Mouse (Mus musculus) lung, postnatal 10 days (tissue): ENCODE results near the gene Tbccd1.

Experiments used
- DNase-seq: peaks from one replicate; pipeline ENCODE4 v3.0.0; 2021

The Tbccd1 gene

GRCm38 (mm10) chr16:22856773-22857172, 696 bp downstream of the Tbccd1 start:
- DNase-seq = no peak

- no peak for DNase-seq
Measured at GRCm38 (mm10) chr16:22852709-22853108, 4.8 kb downstream of the Tbccd1 start.

DNA sequence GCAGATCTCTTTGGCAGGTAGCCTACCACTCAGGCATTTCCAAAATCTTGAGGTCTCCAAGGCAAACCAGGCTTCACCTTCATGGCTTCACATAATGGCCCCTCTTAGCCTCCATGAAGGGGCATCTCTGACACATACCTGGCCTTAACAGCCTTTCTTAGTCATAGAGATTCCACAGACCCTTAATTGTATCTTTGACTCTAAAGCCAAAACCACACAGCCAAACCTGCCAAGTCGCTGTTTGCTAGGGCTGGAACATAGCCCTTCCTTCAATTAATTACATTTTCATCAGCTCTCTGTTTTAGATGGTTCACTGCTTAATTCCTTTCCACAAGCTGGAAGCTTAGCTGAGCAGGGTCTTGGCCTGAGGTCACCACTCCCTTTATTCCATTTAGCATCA, 9.1 kb downstream of the Tbccd1 start:
- DNase-seq = no peak

- no peak for DNase-seq
Measured at GRCm38 (mm10) chr16:22847686-22848085, 9.8 kb downstream of the Tbccd1 start.

DNA sequence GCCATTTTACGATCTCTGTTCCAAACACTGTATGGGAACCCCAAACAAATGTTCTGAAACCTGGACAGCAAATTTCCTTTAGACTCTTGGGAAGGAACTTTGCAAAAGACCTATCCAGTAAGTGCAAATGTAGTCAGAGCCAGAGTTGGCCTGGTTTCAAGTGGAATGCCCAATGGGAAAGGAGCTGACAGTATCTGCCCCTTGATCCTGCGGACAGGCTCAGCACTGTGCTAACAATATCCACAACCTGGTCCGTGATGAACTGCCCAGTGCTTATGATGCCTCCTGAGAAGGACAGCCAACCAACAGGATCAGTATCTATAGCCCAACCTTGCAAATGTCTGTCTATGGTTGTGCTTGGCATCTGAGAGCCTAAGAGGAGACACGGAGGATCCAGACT, 12.0 kb downstream of the Tbccd1 start:
- no peak for DNase-seq

DNA sequence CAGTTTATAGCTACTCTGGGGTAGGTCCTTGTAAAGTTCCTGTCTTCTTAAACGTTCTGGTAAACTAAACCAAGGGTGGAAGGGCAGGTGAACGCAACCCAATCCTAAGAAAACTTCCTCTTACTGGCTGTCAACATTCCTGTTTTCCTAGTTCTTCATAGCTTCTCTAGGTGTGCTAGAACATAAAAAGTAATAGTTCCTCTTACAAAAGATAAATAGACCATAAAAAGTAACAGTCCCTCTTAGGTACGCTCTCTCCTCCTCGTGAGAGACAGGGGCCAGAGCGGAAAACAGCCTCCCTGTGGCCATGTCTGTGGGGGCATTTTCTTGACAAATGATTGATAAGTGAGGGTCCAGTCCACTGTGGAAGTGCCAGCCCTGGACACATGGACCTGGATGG, 12.6 kb downstream of the Tbccd1 start:
- no peak for DNase-seq

- DNase-seq = peak; percentile 89
Measured at GRCm38 (mm10) chr16:22844061-22844801, 13.2 kb downstream of the Tbccd1 start.

GRCm38 (mm10) chr16:22842871-22843270, 14.6 kb downstream of the Tbccd1 start:
- DNase-seq = no peak

GRCm38 (mm10) chr16:22839146-22839857, 18.2 kb downstream of the Tbccd1 start:
- DNase-seq = no peak

DNA sequence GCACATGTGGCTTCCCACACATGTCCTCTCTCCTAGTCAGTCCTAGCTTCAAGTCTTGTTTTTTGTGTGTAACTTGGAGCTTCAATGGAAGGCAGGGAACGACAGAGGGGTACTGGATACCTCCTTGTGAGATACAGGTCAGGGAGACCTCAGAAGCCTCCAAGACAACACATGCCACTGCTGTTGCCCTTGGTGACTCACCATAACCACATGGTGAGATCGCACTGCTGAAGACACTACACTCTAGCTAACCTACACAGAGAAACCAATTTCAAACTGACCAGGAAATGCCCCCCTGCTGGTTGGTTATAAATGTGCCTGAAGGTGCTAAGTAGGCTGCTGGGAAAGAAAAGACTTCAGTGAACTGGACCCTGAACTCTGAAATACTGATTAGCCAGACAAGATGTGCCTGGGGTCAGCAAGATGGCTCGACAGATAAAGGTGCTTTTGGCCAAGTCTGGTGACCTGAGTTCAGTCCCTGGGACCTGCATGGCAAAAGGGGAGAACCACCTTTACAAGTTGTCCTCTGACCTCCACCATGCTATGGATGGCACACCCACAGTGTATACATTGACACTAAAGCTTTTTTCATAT, 24.4 kb downstream of the Tbccd1 start:
- DNase-seq = no peak

DNA sequence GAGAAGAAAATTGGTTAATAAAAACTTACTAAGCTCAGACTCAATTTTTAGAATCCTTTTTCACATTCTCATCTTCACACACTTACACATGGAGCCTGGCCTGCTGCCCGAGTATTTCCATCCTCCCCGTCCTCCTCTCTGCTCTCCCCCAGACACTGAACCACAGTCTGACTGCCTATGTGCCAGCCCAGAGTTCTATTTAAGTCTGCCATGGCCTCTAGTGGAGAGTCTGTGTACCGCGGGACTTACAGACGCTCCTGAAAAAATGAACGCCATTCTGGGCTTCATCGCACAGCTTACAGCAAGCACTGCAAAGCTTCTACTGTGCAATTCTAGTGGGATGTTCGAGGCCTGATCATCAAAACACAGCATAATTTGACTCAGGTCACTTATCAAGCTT, 36.7 kb downstream of the Tbccd1 start:
- DNase-seq = peak; percentile 20

DNA sequence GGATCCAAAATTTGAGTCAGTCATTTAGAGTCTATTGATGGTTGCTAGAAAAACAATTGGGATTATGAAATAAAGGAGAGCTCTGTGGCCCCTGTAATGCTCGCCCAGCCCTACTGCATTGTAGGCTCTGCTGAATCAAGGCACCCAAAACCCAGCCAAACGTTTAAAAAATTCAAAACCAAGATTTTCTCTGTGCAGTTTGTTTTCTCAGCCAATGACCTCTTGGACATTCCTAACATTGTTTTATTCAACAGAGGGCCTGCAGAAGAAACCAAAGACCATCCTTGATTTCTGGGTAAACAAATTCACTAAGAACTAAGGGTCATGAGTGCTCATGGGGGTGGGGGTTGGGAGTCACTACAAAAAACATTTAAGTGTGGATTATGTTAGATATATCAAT, 46.0 kb downstream of the Tbccd1 start, which contains the start of gene Crygs:
Gene Crygs (minus strand): TSS at position 101 of the 400 bp plus-strand sequence.
- no peak for DNase-seq

DNA sequence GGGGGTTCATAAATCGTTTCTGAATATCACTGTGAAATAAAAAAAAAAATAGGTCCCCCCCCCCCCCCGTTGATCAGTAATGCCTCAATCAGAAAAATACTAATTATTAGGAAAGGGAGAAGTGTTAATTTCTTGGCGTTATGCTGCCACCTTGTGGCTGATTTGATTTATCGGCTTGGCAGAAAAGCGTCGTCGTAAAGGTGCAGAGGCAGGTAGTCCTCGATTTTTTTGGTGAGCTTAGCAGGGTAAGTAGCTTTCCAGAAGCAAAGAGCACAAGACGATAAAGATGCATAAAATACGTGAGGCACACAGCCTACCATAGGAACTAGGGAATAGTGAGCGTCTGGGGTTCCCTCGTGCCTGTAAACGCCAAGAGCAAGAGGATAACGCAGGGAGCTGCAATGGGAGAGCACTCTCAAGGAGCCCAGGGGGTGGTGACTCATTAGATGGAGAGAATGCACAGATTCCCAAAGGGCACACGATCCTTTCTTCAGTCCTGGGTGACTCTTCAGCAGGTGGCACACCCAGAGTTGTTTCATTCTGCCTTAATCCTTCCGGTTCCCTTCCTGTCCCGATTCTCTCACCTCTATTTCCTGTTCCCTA, 49.9 kb downstream of the Tbccd1 start:
- DNase-seq = peak; percentile 57

DNA sequence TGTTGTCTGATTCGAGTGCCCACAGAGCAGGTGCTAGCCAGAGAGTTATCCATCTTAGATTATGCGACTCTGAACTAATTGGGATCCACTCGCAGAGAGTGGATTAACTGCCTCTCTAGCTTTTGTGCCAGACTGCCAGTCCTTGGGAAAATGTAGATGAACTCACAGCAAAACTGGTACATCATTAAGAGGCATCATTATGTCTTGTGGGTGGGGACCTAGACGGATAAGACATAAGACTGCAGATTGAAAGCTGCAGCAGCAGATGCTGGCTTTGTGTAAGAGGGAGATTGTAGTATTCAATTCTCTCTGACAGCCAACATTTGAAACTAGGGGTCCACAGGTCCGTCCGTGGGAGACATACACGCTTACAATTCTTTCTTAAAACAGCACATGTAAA, 54.7 kb downstream of the Tbccd1 start:
- no peak for DNase-seq

- DNase-seq = no peak
Measured at GRCm38 (mm10) chr16:22800849-22801109, 56.7 kb downstream of the Tbccd1 start.

GRCm38 (mm10) chr16:22800026-22800848, 57.2 kb downstream of the Tbccd1 start:
- no peak for DNase-seq

- DNase-seq = no peak
Measured at GRCm38 (mm10) chr16:22798520-22798919, 58.9 kb downstream of the Tbccd1 start.

- DNase-seq = no peak
Measured at GRCm38 (mm10) chr16:22797521-22797920, 59.9 kb downstream of the Tbccd1 start.

- DNase-seq = peak; percentile 17
Measured at GRCm38 (mm10) chr16:22795497-22795896, 62.0 kb downstream of the Tbccd1 start.

DNA sequence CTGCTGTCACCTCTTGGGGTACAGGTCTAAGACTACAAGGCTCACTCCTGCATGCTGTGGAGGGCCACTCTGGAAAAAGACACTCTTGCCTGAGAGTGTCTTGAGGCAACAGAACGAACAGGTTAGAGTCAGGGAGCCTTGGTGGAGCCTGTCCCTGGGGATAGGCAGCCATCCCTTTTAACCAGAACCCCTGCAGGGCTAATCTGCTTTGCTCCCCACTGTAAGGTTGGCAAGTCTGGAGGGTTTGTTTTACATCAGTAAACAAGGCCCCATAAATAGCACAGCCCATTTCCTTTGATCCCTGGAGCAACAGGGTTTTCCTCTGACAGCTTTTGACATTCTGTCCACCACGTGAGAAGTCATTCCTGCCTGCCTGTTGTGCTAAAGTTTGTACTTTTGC, 66.2 kb downstream of the Tbccd1 start:
- no peak for DNase-seq

GRCm38 (mm10) chr16:22789908-22790367, 67.5 kb downstream of the Tbccd1 start:
- peak; percentile 21 for DNase-seq

DNA sequence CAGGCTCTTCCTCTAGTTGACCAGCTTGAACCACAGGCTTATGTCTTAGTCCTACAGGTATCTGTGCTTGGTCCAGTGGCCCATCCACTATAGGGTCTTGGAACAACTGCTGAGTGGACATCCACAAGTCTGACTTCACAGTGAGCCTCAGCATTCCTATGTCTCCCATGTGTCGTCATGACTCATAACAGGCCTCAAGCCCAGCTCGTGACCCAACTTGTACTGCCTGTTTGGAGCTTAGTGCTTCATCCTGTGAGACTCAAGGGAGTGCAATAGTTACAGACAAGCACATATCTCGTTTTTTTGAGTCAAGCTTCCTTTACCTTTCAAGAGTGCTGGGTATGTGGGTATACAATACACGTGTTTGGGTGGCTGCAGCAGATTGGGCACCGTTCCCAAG, 74.8 kb downstream of the Tbccd1 start:
- no peak for DNase-seq
